Mouse (Mus musculus) urinary bladder, postnatal 4 days (tissue): ENCODE data around the gene Map3k5.
"Not testable (repeated sequence)": the region's sequence is repeated elsewhere in the genome, so short reads cannot be mapped to it uniquely, and the experiment has no call there.

Experiments used
- DNase-seq, 2 experiments: peaks; one replicate each; pipeline ENCODE4 v3.0.0; 2021 to 2022; ENCODE audit warnings: low spot score in 2 of 2

Map3k5 gene

GRCm38 (mm10) chr10:19964105-19964504 is 29.8 kb downstream of the Map3k5 start:
- DNase-seq = no peak

DNA sequence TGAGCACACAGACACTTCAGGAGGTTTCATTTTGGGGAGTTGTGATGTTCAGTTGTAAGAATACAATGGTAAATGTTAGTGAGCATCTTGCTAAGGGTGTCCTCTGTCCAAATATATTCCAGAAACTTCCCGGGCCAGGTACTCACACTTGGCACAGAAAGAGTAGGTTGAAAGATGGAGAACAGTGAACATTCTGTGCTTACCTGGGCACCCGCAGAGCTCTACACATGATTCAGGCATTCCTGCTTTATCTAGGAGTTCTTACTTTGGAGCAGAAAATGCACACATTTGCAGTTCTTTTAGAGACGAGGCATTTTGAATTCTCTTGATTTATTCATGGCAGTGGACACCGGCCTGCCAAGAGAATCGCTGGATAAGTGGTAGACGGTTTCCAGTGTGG is 32.3 kb downstream of the Map3k5 start:
- no peak for DNase-seq

- DNase-seq = no peak
These were observed 34.2 kb downstream of the Map3k5 start for GRCm38 (mm10) chr10:19968445-19968844.

DNA sequence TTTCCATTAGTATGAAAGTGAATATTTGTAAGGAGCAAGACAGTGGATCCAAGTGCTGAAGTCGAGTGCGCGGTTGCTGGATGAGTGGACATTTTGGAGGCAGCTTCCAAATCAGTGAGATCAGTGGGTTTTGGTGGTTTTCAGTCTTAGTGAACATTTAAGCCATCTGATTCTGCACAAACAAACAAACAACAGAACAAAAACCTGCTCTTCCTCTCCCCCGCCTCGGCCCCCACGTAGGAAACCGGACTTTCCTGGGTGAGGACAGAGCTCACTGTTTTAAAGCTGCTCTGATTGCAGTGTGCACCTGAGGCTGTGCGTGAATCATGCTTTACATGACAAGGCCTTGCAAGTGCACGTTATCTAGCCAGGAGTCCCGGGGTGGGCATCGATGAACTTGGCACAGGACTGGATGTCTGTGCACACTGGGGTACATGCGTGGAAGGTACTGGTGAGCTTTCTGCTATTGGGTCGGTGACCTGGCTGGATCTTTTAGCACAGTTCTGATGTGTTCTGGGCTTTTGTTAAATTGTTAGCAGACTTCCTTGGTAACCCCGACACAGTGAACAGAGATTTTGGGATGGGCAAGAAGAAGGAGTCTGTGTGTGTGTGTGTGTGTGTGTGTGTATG is 35.7 kb downstream of the Map3k5 start:
- DNase-seq = no peak

- DNase-seq = not testable (repeated sequence)
These were observed 37.2 kb downstream of the Map3k5 start for GRCm38 (mm10) chr10:19971491-19971890.

DNA sequence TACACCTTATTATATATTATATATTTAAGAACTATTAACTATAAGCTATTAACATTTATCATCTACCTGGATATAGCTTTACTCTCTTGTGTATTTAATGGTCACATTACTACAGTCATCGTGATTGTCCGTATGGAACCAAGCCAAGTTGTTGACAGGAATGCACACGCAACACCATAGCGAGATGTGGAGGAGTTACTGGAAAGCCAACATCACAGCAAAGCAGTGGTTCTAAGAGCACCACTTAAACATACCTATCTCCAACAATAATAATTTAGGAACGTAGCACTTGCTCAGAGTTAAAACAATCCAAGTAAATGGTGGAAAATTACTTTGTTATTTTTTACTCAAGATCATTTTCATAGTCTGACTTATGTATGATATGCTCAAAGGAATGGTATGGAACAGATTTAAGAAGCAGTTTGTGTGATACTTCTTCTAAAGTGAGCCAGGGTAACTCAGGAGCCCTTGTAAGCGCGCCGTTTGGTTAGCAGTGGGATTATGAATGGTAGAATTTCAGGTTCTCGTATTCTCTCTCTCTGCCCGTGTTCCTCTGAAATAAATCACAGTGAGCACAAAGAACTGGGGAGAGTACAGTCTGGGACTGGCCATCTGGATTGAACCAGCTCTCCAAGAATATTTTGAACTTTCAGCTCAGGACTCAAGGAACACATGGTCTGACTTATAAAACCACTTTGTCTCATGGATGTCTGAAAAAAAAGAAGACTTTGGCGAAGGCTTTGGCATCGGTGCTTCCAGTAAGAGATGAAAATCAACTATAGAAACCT is 39.2 kb downstream of the Map3k5 start:
- no peak for DNase-seq

- DNase-seq = no peak
These were observed 43.3 kb downstream of the Map3k5 start for GRCm38 (mm10) chr10:19977557-19977956.

DNA sequence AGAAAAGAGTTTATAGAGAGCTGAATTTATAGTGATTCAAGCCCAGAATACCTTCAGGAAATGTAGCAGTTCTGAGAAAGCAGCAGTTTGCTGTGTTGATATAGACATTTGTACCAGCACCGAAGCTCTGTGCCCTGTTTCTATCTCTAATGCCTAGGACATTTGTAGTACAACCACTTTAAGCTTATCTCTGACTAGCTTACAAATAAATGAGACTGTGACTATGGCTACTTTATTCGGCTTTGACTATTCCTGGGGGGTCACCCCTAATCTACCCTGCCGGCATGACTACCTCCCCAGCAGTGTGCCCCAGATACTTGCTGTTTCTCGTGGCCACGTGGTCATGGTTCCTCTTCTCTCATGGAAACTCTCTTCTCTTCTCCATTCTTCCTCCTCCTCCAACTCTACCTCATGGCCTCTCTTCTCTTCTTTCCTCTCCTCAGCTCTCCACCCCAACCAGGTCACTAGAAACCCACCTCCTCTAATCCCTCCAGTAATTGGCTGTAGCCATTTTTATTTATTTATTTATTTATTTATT is 44.5 kb downstream of the Map3k5 start:
- no peak for DNase-seq

- DNase-seq = no peak
These were observed 53.5 kb downstream of the Map3k5 start for GRCm38 (mm10) chr10:19987736-19988135.

DNA sequence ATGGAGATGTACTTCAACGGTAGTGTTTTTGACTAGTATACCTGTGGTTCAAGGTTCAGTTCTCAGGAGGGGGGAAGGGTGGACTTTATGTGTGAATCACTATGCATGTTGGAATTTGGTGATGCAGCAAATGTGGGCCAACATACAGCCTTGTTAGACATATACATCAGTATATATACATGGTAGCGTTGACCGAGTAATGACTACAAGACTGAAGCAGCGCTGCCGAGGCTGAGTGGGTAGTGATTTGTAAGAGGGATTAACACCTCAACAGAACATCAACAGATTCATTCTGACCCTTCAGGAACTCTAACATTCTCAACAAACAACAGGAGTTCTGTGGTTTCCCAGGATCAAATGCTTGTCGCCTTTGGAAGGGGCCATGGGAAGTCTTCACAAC is 55.7 kb downstream of the Map3k5 start:
- no peak for DNase-seq

GRCm38 (mm10) chr10:19990638-19991037 is 56.4 kb downstream of the Map3k5 start:
- no peak for DNase-seq

DNA sequence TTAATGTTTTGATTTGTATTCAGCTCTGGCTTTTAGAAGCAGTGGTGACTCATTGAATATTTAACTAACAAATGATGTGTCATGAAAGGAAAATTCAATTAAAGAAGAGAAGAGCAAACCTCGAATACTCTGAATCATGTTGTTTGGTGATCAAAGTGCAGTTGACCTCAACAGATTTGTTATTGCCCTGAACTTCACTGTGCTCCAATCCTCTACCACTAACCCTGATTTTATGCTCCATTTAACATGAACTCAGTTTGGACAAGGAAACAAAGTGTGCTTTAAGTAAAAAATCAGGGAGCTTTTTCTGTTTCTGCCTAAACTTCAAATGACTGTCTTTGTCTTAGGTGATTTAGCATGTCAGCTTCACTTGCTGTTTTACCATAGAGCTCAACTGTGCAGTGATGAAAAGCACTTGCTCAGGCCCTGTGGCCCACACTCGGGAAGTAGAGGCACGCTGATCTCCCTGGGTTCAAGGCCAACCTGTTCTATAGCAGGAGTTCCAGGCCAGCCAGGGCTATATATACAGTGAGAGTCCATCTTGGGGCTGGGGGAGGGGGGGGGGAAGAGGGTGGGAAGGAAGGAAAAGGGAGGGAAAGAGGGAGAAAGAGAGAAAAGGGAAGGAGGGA is 57.1 kb downstream of the Map3k5 start:
- DNase-seq = no peak

DNA sequence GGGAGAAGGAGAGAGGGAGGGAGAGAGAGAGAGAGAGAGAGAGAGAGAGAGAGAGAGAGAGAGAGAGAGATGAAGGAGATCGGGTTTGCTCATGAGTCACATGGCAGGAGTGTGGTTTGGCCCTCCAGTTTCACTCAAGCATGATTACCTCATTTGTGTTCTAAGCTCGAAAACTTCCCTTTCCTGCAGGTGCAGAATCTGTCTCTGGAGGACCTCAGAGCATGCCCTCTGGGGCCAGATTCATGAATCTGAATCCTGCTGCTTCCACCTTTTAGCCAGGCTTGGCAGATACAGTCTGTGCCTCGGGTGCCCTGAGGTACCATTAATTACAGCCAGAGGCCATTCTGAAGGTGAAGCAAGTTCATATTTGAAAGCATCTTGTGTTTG is 57.6 kb downstream of the Map3k5 start:
- no peak for DNase-seq

- no peak for DNase-seq
These were observed 60.5 kb downstream of the Map3k5 start for GRCm38 (mm10) chr10:19994469-19995450.

GRCm38 (mm10) chr10:19996151-19996550 is 61.9 kb downstream of the Map3k5 start:
- no peak for DNase-seq

- no peak for DNase-seq
These were observed 65.6 kb downstream of the Map3k5 start for GRCm38 (mm10) chr10:19999703-20000407.

GRCm38 (mm10) chr10:20000408-20000770 is 66.1 kb downstream of the Map3k5 start:
- DNase-seq = no peak

DNA sequence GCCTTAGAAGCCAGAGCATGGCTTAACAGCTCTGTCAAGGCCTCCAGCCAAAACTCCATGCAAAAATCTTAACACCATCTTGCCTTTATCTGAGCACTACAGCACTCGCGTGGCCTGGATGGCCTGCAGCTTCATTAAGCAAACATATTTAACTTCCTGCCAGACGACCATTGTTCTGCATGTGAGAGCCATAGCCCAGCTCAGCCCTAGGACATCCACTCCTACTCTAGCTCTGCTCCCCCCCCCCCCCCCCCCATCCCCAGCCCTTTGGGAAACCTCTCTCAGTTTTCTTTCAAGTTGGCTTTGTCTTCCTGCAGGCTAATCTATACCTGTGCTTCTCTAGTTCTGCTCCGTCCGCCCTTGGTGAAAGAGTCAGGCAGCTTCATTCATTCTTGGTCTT is 67.7 kb downstream of the Map3k5 start:
- DNase-seq = no peak

DNA sequence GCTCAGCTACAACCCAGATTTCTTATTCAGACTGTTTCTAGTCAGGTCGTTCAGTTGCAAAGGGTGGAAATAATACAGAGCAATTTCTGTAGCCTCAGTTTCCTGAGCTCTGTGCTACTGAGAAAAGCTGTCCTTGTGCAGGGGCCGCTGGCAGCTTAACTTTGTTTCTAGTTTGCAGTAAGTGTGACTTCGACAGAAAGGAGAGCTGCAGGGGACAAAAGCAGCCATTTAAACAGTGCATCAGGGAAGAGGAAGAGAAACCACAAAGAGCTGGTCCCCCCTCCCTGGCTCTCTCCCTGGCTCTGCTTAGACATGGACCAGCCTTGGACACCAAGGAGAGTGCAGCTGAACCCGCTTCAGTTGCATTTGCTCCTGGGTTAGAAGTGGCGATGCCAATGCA is 68.7 kb downstream of the Map3k5 start:
- no peak for DNase-seq

- no peak for DNase-seq
These were observed 70.5 kb downstream of the Map3k5 start for GRCm38 (mm10) chr10:20004786-20005185.

- no peak for DNase-seq
These were observed 71.2 kb downstream of the Map3k5 start for GRCm38 (mm10) chr10:20005491-20005952.
